Mouse (Mus musculus): ENCODE data around the gene Cln6. TPM values are rescaled to one million over a fixed set of nuclear protein-coding genes. Genes with fewer than 3 reads are reported as not detected.

Gene Cln6
- polyA plus RNA-seq, 1 experiment = 26.5 TPM

- no peak for DNase-seq (ENCODE audit: low spot score)
These were observed 55.9 kb downstream of the Cln6 start for GRCm38 (mm10) chr9:62894486-62894885.

Other genes with a start within 250 kb of the Cln6 start
- 13.9 and 17.4 TPM in 2 replicates for gene Itga11, start 161.0 kb upstream of the Cln6 start, polyA plus RNA-seq (2012; rRNA removed)
- gene Fem1b, start 26.9 kb upstream of the Cln6 start, polyA plus RNA-seq (2012; rRNA removed) = 12.6 and 15.2 TPM in 2 replicates
- gene Calml4, start 19.3 kb downstream of the Cln6 start, polyA plus RNA-seq (2012; rRNA removed) = 25.5 and 28.4 TPM in 2 replicates
- 22.4 and 23.5 TPM in 2 replicates for gene Pias1, start 149.1 kb downstream of the Cln6 start, polyA plus RNA-seq (2012; rRNA removed)

Data from urinary bladder, adult 2 months (tissue).